Mouse (Mus musculus) lung, embryonic 15.5 days (tissue): ENCODE measurements around the gene Aoc3. TPM values are rescaled to one million over a fixed set of nuclear protein-coding genes. Genes with fewer than 3 reads are reported as not detected.

Experiments used
- microRNA-seq: library from miRNA; unstranded; fragments of <30 nt; microRNA quantifications from one replicate; pipeline ENCODE4, GENCODE M21; 2016
- polyA plus RNA-seq: library from polyadenylated mRNA; unstranded; fragments of >200 nt; fragmentation: Nextera tagmentation; extraction: Ambion mirVana; gene quantifications from 2 replicates; pipeline ENCODE4 v1.2.1, GENCODE M21; 2015

Aoc3 gene
- polyA plus RNA-seq, 1 experiment from 2014 or later: 1.4 TPM

Small RNAs within 50 kb of the gene (microRNA-seq; reads per million reads assigned to microRNA genes)
- not detected for gene Gm25593

Other genes starting within 250 kb of the Aoc3 start
- gene Coasy, start 248.0 kb upstream of the Aoc3 start, polyA plus RNA-seq: 42.8 and 43.2 TPM in 2 replicates
- gene Mlx, start 243.3 kb upstream of the Aoc3 start, polyA plus RNA-seq: 43.4 and 54.1 TPM in 2 replicates
- gene Psmc3ip, start 235.2 kb upstream of the Aoc3 start, polyA plus RNA-seq: 35.1 and 37.5 TPM in 2 replicates
- gene Retreg3, start 210.7 kb upstream of the Aoc3 start, polyA plus RNA-seq: 21.8 and 22.1 TPM in 2 replicates
- 89.6 and 90.6 TPM in 2 replicates for gene Tubg1, start 210.7 kb upstream of the Aoc3 start, polyA plus RNA-seq
- 3.5 and 3.6 TPM in 2 replicates for gene Tubg2, start 174.7 kb upstream of the Aoc3 start, polyA plus RNA-seq
- gene Cntnap1, start 160.1 kb upstream of the Aoc3 start, polyA plus RNA-seq: 1.1 and 1.4 TPM in 2 replicates
- gene Plekhh3, start 159.3 kb upstream of the Aoc3 start, polyA plus RNA-seq: 19.8 and 19.9 TPM in 2 replicates
- gene Ccr10, start 155.2 kb upstream of the Aoc3 start, polyA plus RNA-seq: 0.24 and 0.55 TPM in 2 replicates
- gene Ezh1, start 104.1 kb upstream of the Aoc3 start, polyA plus RNA-seq: 16.2 and 19.2 TPM in 2 replicates
- gene Ramp2, start 84.6 kb upstream of the Aoc3 start, polyA plus RNA-seq: 264 and 286 TPM in 2 replicates
- 127 and 128 TPM in 2 replicates for gene Vps25, start 76.9 kb upstream of the Aoc3 start, polyA plus RNA-seq
- 3.7 and 5.0 TPM in 2 replicates for gene Wnk4, start 70.0 kb upstream of the Aoc3 start, polyA plus RNA-seq
- 1.3 and 1.7 TPM in 2 replicates for gene Cntd1, start 51.6 kb upstream of the Aoc3 start, polyA plus RNA-seq
- 189 and 194 TPM in 2 replicates for gene Coa3, start 51.5 kb upstream of the Aoc3 start, polyA plus RNA-seq
- 146 and 165 TPM in 2 replicates for gene Becn1, start 28.3 kb upstream of the Aoc3 start, polyA plus RNA-seq
- gene Psme3, start 14.4 kb upstream of the Aoc3 start, polyA plus RNA-seq: 130 and 133 TPM in 2 replicates
- 0.81 and 1.2 TPM in 2 replicates for gene Aoc2, start 5.5 kb upstream of the Aoc3 start, polyA plus RNA-seq
- gene G6pc, start 37.0 kb downstream of the Aoc3 start, polyA plus RNA-seq: not detected in 2 replicates
- 78.8 and 83.3 TPM in 2 replicates for gene Aarsd1, start 87.0 kb downstream of the Aoc3 start, polyA plus RNA-seq
- gene Gm27029, start 94.2 kb downstream of the Aoc3 start, polyA plus RNA-seq: 8.1 and 12.7 TPM in 2 replicates
- 20.8 and 21.3 TPM in 2 replicates for gene Rundc1, start 94.5 kb downstream of the Aoc3 start, polyA plus RNA-seq
- 12.8 and 13.4 TPM in 2 replicates for gene Ptges3l, start 94.7 kb downstream of the Aoc3 start, polyA plus RNA-seq
- 299 and 334 TPM in 2 replicates for gene Rpl27, start 111.7 kb downstream of the Aoc3 start, polyA plus RNA-seq
- 22.4 and 24.0 TPM in 2 replicates for gene Ifi35, start 117.8 kb downstream of the Aoc3 start, polyA plus RNA-seq
- 7.9 and 8.5 TPM in 2 replicates for gene Rnd2, start 134.4 kb downstream of the Aoc3 start, polyA plus RNA-seq
- 47.4 and 50.3 TPM in 2 replicates for gene Vat1, start 135.6 kb downstream of the Aoc3 start, polyA plus RNA-seq
- 14.1 and 17.7 TPM in 2 replicates for gene Brca1, start 221.3 kb downstream of the Aoc3 start, polyA plus RNA-seq
- 66.1 and 73.1 TPM in 2 replicates for gene Nbr1, start 221.5 kb downstream of the Aoc3 start, polyA plus RNA-seq